Mouse (Mus musculus): ENCODE measurements around the gene Hist1h2ab.
"Not testable (repeated sequence)": the region's sequence is repeated elsewhere in the genome, so short reads cannot be mapped to it uniquely, and the experiment has no call there.

The Hist1h2ab gene

DNA sequence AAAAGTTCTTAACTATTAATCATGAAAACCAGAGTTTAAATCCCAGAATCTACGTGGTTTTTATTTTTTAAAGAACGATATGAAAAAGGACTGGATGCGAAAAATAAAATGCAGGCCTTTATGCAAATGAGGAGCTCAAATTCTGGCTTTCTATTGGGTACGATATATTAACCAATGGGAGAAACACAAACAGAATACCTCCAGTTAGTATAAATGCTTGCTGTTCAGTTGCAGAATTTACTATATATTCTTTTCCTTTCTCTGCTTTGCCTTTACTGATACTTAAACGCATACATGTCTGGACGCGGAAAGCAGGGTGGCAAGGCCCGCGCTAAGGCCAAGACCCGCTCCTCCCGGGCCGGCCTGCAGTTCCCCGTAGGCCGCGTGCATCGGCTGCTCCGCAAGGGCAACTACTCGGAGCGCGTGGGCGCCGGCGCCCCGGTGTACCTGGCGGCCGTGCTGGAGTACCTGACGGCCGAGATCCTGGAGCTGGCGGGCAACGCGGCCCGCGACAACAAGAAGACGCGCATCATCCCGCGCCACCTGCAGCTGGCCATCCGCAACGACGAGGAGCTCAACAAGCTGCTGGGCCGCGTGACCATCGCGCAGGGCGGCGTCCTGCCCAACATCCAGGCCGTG is at the start of gene Hist1h2ab:
Gene Hist1h2ab, plus strand, starts transcription at position 288 of the 639 bp plus-strand sequence.
- peak; percentile 69 for DNase-seq (ENCODE audit: low spot score)

- DNase-seq (ENCODE audit: low spot score), result no peak
Measured at GRCm38 (mm10) chr13:23702220-23702619, 48.7 kb upstream of the Hist1h2ab start.

DNA sequence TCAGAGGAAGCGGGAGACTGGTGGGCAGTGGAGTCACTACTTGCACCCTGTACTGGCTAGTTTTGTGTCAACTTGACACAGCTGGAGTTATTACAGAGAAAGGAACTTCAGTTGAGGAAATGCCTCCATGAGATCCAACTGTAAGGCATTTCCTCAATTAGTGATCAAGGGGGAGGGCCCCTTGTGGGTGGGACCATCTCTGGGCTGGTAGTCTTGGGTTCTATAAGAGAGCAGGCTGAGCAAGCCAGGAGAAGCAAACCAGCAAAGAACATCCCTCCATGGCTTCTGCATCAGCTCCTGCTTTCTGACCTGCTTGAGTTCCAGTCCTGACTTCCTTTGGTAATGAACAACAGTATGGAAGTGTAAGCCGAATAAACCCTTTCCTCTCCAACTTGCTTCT is 48.1 kb upstream of the Hist1h2ab start:
- not testable (repeated sequence) for DNase-seq (ENCODE audit: low spot score)

DNA sequence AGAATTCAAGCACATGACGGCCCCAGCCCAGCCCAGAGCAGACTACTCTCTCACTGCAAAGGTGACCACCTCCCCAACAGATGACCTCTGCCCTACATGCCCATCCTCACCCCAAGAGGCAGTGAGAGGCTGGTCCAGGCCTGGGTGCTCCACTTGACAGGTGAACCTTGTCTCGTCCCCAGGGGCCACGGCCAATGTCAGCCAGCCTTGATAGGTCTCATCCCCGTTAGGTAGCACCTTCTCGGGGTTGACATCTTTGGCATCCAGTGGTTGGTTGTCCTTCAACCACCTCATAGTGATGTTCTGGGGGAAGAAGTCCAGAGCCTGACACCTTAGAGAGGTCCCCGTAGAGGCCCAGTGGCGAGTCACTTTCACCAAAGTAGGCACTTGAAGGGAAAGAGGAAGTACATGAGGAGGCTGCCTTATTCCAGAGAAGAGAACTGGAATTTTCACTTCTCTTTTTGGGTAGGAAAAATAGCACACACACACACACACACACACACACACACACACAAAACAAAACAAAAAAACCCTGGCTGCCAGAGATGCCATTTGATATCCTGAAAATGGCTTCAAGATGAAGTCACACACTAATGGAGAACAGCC is 45.1 kb upstream of the Hist1h2ab start:
- DNase-seq (ENCODE audit: low spot score), result no peak

- DNase-seq (ENCODE audit: low spot score), result no peak
Measured at GRCm38 (mm10) chr13:23706771-23707170, 44.2 kb upstream of the Hist1h2ab start.

DNA sequence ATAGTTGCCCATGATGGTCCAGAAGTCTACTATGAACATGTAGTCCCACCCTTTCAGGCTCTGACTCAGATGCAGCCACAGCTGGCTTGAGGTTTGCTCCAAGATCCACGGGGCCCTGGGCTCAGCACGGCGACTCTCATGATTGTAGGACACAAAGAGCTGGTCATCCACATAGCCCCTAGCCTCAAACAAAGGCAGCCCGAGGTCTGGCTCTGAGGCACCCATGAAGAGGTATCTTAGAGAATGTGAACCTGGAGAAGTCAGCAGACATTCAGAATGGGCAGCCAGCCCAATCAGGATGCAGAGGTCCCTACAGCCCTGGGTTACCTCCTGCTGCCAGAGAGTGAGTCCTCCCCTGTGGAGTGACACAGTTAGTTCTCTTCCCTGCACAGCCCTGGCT is 42.9 kb upstream of the Hist1h2ab start:
- DNase-seq (ENCODE audit: low spot score), result no peak

DNA sequence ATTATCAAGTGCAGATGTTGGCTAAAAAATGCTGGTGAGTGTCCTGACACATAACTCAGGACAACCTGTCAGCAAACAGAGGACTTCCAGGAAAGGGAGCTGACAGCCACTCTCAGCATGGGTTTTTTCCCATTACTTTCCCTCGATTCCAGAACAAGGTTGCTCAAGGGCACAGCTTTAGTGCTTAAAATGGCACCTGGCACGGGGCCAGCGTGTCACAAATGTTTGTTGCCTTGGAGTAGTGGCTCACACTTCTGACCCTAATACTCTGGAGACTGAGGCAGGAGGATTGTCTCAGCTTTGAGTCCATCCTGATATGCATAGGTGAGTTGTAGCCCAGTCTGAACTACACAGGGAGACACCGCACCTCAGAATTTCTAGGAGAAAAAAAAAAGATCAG is 42.3 kb upstream of the Hist1h2ab start:
- DNase-seq (ENCODE audit: low spot score), result no peak

DNA sequence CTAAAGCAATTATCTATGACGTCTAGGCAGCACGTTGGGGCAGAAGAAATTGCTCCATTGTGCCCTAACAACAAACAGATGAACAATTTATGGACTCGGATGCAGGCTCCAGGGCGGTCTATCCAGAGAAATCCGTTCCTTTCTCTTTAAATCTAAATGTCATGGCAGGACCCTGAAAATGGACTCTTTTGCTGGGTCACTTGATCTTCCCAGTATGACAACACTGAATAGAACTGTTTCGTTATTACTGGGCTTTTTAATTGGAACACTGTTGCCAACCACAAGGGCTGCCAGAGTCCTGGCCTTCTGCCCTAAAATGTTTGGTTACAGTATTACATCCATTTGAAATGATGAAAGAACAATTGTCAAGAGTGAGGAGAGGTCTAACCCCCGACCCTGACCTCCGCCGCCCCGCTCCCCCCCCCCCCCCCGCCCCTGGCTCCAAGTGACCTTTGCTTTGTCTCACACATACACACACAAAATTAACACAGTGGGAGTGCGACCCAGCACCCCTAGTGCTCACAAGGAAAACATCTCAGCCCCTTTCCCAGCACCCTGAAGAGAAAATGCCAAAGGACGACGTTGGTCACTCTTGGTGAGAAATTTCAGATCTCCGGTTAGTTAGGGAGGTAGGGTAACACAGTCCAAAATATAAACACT is 41.1 kb upstream of the Hist1h2ab start:
- peak; percentile 57 for DNase-seq (ENCODE audit: low spot score)

DNA sequence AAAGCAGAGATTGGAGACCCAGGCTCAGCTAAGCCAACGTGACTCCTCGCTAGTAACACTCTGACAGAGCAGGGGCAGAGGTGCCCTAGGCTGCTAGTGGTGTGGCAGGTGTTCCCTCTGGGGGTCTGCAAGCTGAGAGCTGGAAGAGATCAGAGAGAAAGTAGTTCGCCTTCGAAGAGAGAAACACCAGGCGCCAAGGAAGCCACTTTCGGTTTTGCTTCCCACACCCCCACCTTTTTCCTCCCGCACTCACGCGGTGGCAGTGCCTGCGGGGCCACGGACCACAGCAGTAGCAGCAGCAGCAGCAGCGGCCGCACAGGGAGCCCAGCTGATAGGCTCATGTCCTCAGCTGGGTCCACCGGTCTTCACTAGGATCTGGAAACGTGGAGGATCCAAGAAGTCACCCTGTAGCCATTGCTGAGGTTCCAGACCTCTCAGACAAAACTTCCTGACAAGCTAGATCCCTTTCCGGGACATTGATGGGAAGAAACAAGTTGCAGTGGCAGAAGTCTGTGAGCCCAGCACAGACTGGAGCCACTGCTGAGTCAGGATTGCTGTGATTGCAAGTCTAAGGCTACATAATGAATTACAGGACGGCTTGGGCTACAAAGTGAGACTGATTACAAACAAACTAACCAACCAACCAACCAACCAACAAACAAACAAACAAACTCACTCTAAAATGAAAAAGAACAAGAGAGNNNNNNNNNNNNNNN is 40.4 kb upstream of the Hist1h2ab start, which contains the start of gene Hfe:
Gene Hfe, minus strand, starts transcription at position 481 of the 716 bp plus-strand sequence.
- DNase-seq (ENCODE audit: low spot score), result no peak

GRCm38 (mm10) chr13:23716261-23717042 is 34.5 kb upstream of the Hist1h2ab start:
- no peak for DNase-seq (ENCODE audit: low spot score)

DNA sequence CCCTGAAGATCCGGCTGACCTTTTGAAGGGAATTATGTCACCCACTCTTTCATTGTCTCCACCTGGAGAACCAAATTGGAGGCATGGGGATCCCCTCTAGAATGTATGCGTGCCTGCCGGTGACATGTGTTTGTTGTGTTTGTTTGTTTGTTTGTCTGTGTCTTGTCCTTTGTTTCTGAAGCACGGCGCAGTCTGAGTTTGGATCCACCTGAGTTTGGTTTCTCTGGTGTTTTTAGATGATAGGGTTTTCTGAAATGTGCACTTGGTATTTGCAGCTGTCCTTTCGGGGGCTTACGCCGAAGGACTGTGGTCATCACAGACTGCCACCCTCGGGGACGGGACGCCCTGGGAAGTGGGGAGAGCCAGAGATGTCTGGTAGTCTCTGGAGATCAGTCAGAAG is 33.8 kb upstream of the Hist1h2ab start:
- no peak for DNase-seq (ENCODE audit: low spot score)

- DNase-seq (ENCODE audit: low spot score), result not testable (repeated sequence)
Measured at GRCm38 (mm10) chr13:23717593-23718245, 33.2 kb upstream of the Hist1h2ab start.

GRCm38 (mm10) chr13:23724239-23724638 is 26.7 kb upstream of the Hist1h2ab start:
- DNase-seq (ENCODE audit: low spot score), result no peak

- DNase-seq (ENCODE audit: low spot score), result no peak
Measured at GRCm38 (mm10) chr13:23725213-23725612, 25.7 kb upstream of the Hist1h2ab start.

GRCm38 (mm10) chr13:23728472-23729191 is 22.3 kb upstream of the Hist1h2ab start:
- no peak for DNase-seq (ENCODE audit: low spot score)

DNA sequence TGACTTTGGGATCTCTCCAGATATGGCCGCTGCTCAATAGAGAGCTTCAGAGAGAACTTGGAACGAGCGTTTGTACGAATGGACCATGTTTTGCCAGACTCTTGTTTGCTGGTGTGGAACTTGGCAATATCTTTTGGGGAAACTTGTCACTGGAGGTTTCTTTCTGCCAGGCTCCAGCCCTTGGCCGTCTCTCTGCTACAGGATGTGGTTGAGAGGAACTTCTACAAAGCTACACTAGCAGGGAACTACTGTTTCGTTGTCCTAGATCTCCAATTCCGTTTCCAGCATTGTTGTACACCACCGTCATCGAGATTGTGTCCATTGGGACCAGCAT is 21.8 kb upstream of the Hist1h2ab start:
- no peak for DNase-seq (ENCODE audit: low spot score)

GRCm38 (mm10) chr13:23729706-23730105 is 21.2 kb upstream of the Hist1h2ab start:
- no peak for DNase-seq (ENCODE audit: low spot score)

- DNase-seq (ENCODE audit: low spot score), result peak; percentile 76
Measured at GRCm38 (mm10) chr13:23730479-23730878, 20.4 kb upstream of the Hist1h2ab start.

DNA sequence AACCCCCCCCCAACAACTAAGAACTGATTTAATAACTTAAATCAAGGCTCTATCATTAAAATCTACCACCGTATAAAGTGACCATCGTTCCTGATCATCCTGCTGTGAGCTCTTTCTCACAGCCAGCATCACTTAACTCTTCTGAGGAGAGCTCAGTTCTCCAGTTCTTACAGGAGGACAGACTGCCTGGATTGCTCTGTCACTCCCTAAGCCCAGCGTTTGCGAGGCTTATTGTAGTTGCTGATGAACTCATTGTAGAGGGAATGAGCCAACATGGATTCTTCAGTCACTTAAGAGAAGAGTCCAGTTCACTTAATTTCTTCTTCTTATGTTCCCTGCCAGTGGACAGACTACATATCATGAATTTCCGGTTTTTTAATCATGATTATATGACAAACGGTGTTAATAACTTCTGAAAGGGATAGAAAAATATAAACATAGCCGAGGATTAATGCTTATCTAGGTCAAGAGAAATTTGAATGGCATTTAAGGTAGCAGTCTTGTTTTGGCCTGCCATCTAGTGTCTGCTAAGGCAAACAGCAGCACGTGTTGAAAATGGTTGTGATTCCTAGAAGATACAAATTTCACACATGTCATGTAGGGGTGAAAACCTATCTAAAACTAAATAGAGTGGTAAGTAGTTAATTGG is 18.6 kb upstream of the Hist1h2ab start:
- peak; percentile 68 for DNase-seq (ENCODE audit: low spot score)

DNA sequence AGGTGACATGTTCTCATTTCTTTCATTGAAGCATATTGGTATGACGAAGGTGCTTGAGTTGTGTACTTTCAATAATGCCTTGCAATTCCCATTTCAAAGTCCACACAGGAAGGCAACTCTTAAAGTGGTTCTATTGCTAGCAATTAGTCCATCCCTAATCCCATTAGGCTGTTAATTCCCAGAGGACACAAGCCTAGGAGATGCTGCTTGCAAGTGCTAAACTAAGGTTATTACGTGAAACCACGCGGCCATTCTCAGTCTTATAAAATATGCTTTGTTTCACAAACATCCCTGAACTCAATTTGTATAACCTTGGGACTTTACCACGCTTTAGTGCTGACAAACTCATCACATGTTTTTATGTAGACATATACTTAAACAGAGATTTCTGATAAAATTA is 13.8 kb upstream of the Hist1h2ab start:
- no peak for DNase-seq (ENCODE audit: low spot score)

Measured in adipocyte (in vitro differentiated cells).